Mouse (Mus musculus) heart, embryonic 16.5 days (tissue): ENCODE measurements around the gene Abhd6. TPM values are rescaled to one million over a fixed set of nuclear protein-coding genes. Genes with fewer than 3 reads are reported as not detected.

Source experiments
- ATAC-seq: fragments of 200-750 bp; cut with Nextera tagmentation; replicated peaks from 2 replicates; pipeline ENCODE4 v1.8.0; 2017; ENCODE audit warnings: moderate number of reproducible peaks; ENCODE audit not compliant: insufficient read depth, low FRiP score; ENCODE audit errors: extremely low read depth
- H3K27ac ChIP-seq: fragments of 300-500 bp; sonication (generic); 2 replicates; pipeline ENCODE4 v1.5.1; 2014; ENCODE audit warnings: mild to moderate bottlenecking, low read length, control low read depth, moderate library complexity
- H3K27me3 ChIP-seq: fragments of 300-500 bp; sonication (generic); 2 replicates; pipeline ENCODE4 v1.6.1; 2014; ENCODE audit warnings: low read length, mixed read lengths; ENCODE audit not compliant: control insufficient read depth, insufficient read depth
- H3K36me3 ChIP-seq: fragments of 300-500 bp; sonication (generic); 2 replicates; pipeline ENCODE4 v1.6.1; 2014; ENCODE audit not compliant: control insufficient read depth, insufficient read depth
- H3K4me1 ChIP-seq: fragments of 300-500 bp; sonication (generic); 2 replicates; pipeline ENCODE4 v1.6.1; 2014; ENCODE audit warnings: low read length, mixed read lengths; ENCODE audit not compliant: control insufficient read depth, insufficient read depth
- H3K4me2 ChIP-seq: fragments of 300-500 bp; sonication (generic); 2 replicates; pipeline ENCODE4 v1.6.1; 2014; ENCODE audit warnings: low read depth, mild to moderate bottlenecking, control low read depth, low read length
- H3K4me3 ChIP-seq: fragments of 300-500 bp; sonication (generic); 2 replicates; pipeline ENCODE4 v1.5.1; 2014; ENCODE audit warnings: mild to moderate bottlenecking, control low read depth, low read length
- H3K9ac ChIP-seq: fragments of 300-500 bp; sonication (generic); 2 replicates; pipeline ENCODE4 v1.6.1; 2014; ENCODE audit warnings: low read length, control low read depth
- H3K9me3 ChIP-seq: fragments of 300-500 bp; sonication (generic); replicated peaks from 2 replicates; pipeline ENCODE4 v1.6.1; 2016; ENCODE audit warnings: low read length; ENCODE audit not compliant: control insufficient read depth
- WGBS: fragments of 180-500 bp; shearing (Covaris S2); extraction: QIAGEN DNeasy Blood & Tissue Kit; methylation state at CpG from one replicate; pipeline ENCODE4 v1.1.7; 2014; 5-methylcytosine and 5-hydroxymethylcytosine counted together
- polyA plus RNA-seq: library from polyadenylated mRNA; unstranded; fragments of >200 nt; fragmentation: Nextera tagmentation; extraction: Ambion mirVana; gene quantifications from 2 replicates; pipeline ENCODE4 v1.2.1, GENCODE M21; 2015

Gene Abhd6
- polyA plus RNA-seq, 1 experiment from 2014 or later, result 13.1 TPM

GRCm38 (mm10) chr14:7971889-7972493 is 30.7 kb upstream of the Abhd6 start:
- H3K36me3 ChIP-seq, result no peaks in the 10 kb centered on the region
- H3K4me2 ChIP-seq, result no peak overlapping the region
- WGBS, result 52% methylated on average over 10 of the region's 10 CpGs
- no peak overlapping the region for H3K27ac ChIP-seq
- no peak for ATAC-seq
- H3K4me1 ChIP-seq, result no peaks in the 10 kb centered on the region
- H3K9ac ChIP-seq, result no peak overlapping the region
- no peak overlapping the region for H3K4me3 ChIP-seq
- no peaks in the 10 kb centered on the region for H3K27me3 ChIP-seq
- no peaks in the 10 kb centered on the region; the same call in 1 of the 2 replicates for H3K9me3 ChIP-seq

GRCm38 (mm10) chr14:7974643-7975042 is 28.1 kb upstream of the Abhd6 start:
- Histone ChIP-seq H3K4me1 (no peaks in the 10 kb centered on the region), H3K4me2 (no peak overlapping the region), H3K27ac (no peak overlapping the region), H3K27me3 (no peaks in the 10 kb centered on the region), H3K4me3 (no peak overlapping the region), H3K9me3 (no peaks in the 10 kb centered on the region; the same call in 1 of the 2 replicates), H3K9ac (no peak overlapping the region), H3K36me3 (no peaks in the 10 kb centered on the region)
- WGBS, result 84% methylated on average over 1 of the region's 1 CpGs
- ATAC-seq, result no peak

- H3K4me1 ChIP-seq, result no peaks in the 10 kb centered on the region
- no peak overlapping the region for H3K4me3 ChIP-seq
- H3K4me2 ChIP-seq, result no peak overlapping the region
- 79% methylated on average over 6 of the region's 6 CpGs for WGBS
- no peak for ATAC-seq
- H3K27me3 ChIP-seq, result no peaks in the 10 kb centered on the region
- H3K9ac ChIP-seq, result no peak overlapping the region
- H3K36me3 ChIP-seq, result no peaks in the 10 kb centered on the region
- no peaks in the 10 kb centered on the region; the same call in 1 of the 2 replicates for H3K9me3 ChIP-seq
- no peak overlapping the region for H3K27ac ChIP-seq
Observed at GRCm38 (mm10) chr14:7975177-7975576, 27.5 kb upstream of the Abhd6 start.

GRCm38 (mm10) chr14:7977471-7977870 is 25.2 kb upstream of the Abhd6 start:
- WGBS, result 77% methylated on average over 1 of the region's 1 CpGs
- no peak overlapping the region for H3K4me2 ChIP-seq
- no peaks in the 10 kb centered on the region for H3K4me1 ChIP-seq
- no peaks in the 10 kb centered on the region for H3K36me3 ChIP-seq
- no peaks in the 10 kb centered on the region; the same call in 1 of the 2 replicates for H3K9me3 ChIP-seq
- H3K9ac ChIP-seq, result no peak overlapping the region
- H3K4me3 ChIP-seq, result no peak overlapping the region
- ATAC-seq, result no peak
- no peaks in the 10 kb centered on the region for H3K27me3 ChIP-seq
- H3K27ac ChIP-seq, result no peak overlapping the region

- no peak overlapping the region for H3K4me3 ChIP-seq
- no peak overlapping the region for H3K9ac ChIP-seq
- no peak overlapping the region for H3K27ac ChIP-seq
- WGBS, result 72% methylated on average over 1 of the region's 1 CpGs
- H3K4me1 ChIP-seq, result no peaks in the 10 kb centered on the region
- H3K4me2 ChIP-seq, result no peak overlapping the region
- no peaks in the 10 kb centered on the region; the same call in 1 of the 2 replicates for H3K9me3 ChIP-seq
- no peaks in the 10 kb centered on the region for H3K36me3 ChIP-seq
- ATAC-seq, result no peak
- no peaks in the 10 kb centered on the region for H3K27me3 ChIP-seq
Observed at GRCm38 (mm10) chr14:7978183-7978582, 24.5 kb upstream of the Abhd6 start.

GRCm38 (mm10) chr14:7981226-7981625 is 21.5 kb upstream of the Abhd6 start:
- ATAC-seq, result no peak
- H3K4me1 ChIP-seq, result no peaks in the 10 kb centered on the region
- no peak overlapping the region for H3K4me3 ChIP-seq
- no peaks in the 10 kb centered on the region for H3K27me3 ChIP-seq
- no peaks in the 10 kb centered on the region for H3K36me3 ChIP-seq
- WGBS, result 96% methylated on average over 1 of the region's 1 CpGs
- H3K4me2 ChIP-seq, result no peak overlapping the region
- no peaks in the 10 kb centered on the region; the same call in 1 of the 2 replicates for H3K9me3 ChIP-seq
- no peak overlapping the region for H3K9ac ChIP-seq
- H3K27ac ChIP-seq, result no peak overlapping the region

GRCm38 (mm10) chr14:7986913-7987312 is 15.8 kb upstream of the Abhd6 start:
- WGBS, result 89% methylated on average over 6 of the region's 6 CpGs
- Histone ChIP-seq H3K4me2 (no peak overlapping the region), H3K27ac (no peak overlapping the region), H3K4me1 (no peaks in the 10 kb centered on the region), H3K36me3 (no peaks in the 10 kb centered on the region), H3K9ac (no peak overlapping the region), H3K27me3 (no peaks in the 10 kb centered on the region), H3K9me3 (no peaks in the 10 kb centered on the region), H3K4me3 (no peak overlapping the region)
- no peak for ATAC-seq

GRCm38 (mm10) chr14:7989371-7989770 is 13.3 kb upstream of the Abhd6 start:
- H3K4me1 ChIP-seq, result no peaks in the 10 kb centered on the region
- no peak for ATAC-seq
- no peak overlapping the region for H3K9ac ChIP-seq
- no peaks in the 10 kb centered on the region for H3K27me3 ChIP-seq
- no peaks in the 10 kb centered on the region for H3K9me3 ChIP-seq
- WGBS, result 62% methylated on average over 1 of the region's 1 CpGs
- no peak overlapping the region for H3K4me2 ChIP-seq
- H3K4me3 ChIP-seq, result no peak overlapping the region
- no peak overlapping the region for H3K27ac ChIP-seq
- no peaks in the 10 kb centered on the region for H3K36me3 ChIP-seq

GRCm38 (mm10) chr14:7989961-7990360 is 12.7 kb upstream of the Abhd6 start:
- ATAC-seq, result no peak
- H3K9ac ChIP-seq, result no peak overlapping the region
- H3K4me2 ChIP-seq, result no peak overlapping the region
- no peaks in the 10 kb centered on the region for H3K27me3 ChIP-seq
- no peaks in the 10 kb centered on the region for H3K4me1 ChIP-seq
- H3K4me3 ChIP-seq, result no peak overlapping the region
- WGBS, result 51% methylated on average over 3 of the region's 3 CpGs
- H3K36me3 ChIP-seq, result no peaks in the 10 kb centered on the region
- no peak overlapping the region for H3K27ac ChIP-seq
- no peaks in the 10 kb centered on the region for H3K9me3 ChIP-seq
